Mouse (Mus musculus) spleen, adult 2 months (tissue): ENCODE measurements around the gene Ntsr2.

Source experiments
- CTCF ChIP-seq: fragments of 200-500 bp; IDR thresholded peaks from 2 replicates; pipeline ENCODE4 v1.5.1; 2011; ENCODE audit warnings: mild to moderate bottlenecking, inconsistent platforms; ENCODE audit not compliant: insufficient read depth, insufficient read length, insufficient replicate concordance; ENCODE audit errors: extremely low read depth
- POLR2A ChIP-seq: fragments of 200-500 bp; IDR thresholded peaks from 2 replicates; pipeline ENCODE4 v1.6.1; 2011; ENCODE audit warnings: low read depth, low read length, inconsistent platforms

GRCm38 (mm10) chr12:16633235-16633634 is 19.9 kb upstream of the Ntsr2 start:
- no peak for TF ChIP-seq CTCF
- TF ChIP-seq POLR2A: no peak
